Mouse (Mus musculus): ENCODE measurements around the gene Atrnl1. TPM values are rescaled to one million over a fixed set of nuclear protein-coding genes. Genes with fewer than 3 reads are reported as not detected.
"Not testable (repeated sequence)": the region's sequence is repeated elsewhere in the genome, so short reads cannot be mapped to it uniquely, and the experiment has no call there.

Atrnl1 gene
- total RNA-seq, 2 experiments from 2014 or later, result 7.1 to 8.0 TPM

DNA sequence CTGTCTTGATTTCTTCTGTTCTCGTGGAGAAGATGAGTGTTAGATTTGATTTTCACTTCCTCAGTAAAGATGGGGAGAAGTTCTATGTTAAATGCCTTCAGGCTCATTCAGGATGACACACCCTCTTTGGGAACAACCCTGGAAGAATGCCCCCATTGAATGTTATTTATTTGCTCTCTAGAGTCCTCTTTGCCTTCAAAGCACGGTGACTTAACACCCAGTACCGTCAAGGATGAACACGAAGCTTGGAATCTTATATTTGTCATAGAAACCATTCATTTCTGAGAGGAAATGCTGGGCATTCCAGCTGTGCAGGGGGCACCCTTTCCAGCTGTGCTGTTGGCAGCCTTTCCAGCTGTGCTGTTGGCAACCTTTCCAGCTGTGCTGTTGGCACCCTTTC is 212.6 kb downstream of the Atrnl1 start:
- H3K27ac ChIP-seq, result no peak overlapping the region
- no peak for TF ChIP-seq CTCF (IDR thresholded peaks at IDR 0.05)
- intact Hi-C loops (cut with DNase I), result no loop called here
- no peak for DNase-seq
- no peak overlapping the region for H3K4me3 ChIP-seq

DNA sequence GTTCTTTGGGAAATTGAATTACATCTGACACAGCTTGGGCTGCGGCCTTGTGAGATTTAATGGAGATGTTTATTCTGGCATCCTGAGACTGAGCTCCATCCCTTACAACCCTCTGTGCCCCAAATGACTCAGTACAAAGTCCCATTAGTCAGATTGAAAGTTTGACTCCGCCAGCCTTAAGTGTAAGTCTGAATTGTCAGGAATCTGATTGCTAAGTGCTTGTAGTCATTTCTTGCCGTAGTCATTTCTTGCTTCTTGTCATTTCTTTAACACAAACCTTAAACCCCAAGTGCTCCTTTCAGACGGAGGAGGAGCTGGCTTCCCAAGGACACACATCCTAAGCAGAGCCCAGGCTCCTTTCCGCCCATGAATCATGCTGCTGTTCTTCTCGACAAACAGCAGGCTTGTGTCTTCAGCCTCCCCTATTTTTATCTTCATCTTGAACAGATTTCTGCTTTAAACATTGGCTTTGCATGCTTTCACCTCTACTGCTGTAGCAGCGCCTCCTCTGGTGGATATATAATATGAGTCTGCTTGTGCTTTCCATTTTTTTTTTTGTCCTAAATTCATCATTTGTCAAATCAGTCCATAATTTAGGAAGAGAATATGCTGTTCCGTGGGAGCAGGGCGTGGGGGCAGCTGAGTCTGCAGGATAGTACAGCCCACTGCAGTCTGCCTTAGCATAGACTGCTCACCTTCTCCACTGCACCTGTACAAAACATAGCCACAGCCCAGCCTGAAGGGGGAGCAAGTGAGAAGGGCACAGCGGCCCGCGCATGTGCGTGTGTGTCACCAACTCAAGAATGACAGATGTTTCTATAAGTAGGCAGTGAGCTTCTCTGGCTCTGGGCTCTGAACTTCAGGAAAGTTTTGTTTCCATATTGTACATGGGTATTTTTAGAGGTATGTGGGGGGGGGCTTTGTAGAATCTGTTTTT is 214.7 kb downstream of the Atrnl1 start:
- H3K27ac ChIP-seq, result no peak overlapping the region
- no peak overlapping the region for H3K4me3 ChIP-seq
- intact Hi-C loops (cut with DNase I), result no loop called here
- no peak for TF ChIP-seq CTCF (IDR thresholded peaks at IDR 0.05)
- DNase-seq, result no peak

DNA sequence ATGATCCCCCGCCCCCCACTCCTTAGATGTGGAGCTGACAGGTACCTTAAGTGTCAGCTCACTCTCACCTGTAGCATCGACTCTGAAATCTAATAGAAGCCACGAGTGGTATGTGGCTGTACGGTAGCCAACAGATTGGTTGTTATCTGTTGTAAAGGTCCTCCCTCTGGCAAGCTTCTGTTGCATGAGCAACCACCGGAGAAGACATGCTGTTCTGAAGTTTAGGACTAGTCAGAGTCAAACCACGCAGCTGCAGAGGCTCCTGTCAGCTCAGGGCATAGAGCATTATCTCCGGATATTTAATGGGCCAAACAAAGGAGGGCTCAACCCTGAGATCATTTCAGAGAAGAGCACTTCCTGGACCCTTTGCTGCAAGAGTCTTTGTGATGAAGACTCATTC is 222.2 kb downstream of the Atrnl1 start:
- no peak overlapping the region for H3K27ac ChIP-seq
- no peak for DNase-seq
- H3K4me3 ChIP-seq, result no peak overlapping the region
- intact Hi-C loops (cut with DNase I), result no loop called here
- no peak for TF ChIP-seq CTCF (IDR thresholded peaks at IDR 0.05)

DNA sequence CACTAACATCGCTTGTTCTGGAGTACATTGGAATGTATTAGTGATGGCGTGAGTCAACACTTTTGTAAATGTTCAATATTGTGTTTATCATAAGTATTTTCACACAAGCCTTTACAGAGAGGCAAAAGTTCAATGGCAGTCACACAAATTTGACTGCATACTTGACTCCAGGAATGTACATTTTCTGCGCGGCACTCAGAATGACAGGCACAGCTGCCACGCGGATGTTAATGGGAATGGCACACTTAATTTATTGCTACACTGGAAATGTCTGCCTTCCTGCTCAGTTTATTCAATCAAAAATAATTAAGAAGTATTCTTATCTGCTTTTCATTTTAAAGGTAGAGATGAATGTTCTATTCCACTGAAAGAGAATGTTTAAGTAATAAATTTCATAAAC is 227.0 kb downstream of the Atrnl1 start:
- DNase-seq, result no peak
- no peak overlapping the region for H3K27ac ChIP-seq
- TF ChIP-seq CTCF (IDR thresholded peaks at IDR 0.05), result no peak
- no peak overlapping the region for H3K4me3 ChIP-seq
- intact Hi-C loops (cut with DNase I), result no loop called here

- Histone ChIP-seq H3K27ac (no peak overlapping the region), H3K4me3 (no peak overlapping the region)
- intact Hi-C loops (cut with DNase I), result no loop called here
- DNase-seq, result no peak
- TF ChIP-seq CTCF (IDR thresholded peaks at IDR 0.05), result no peak
Measured at GRCm38 (mm10) chr19:57838546-57838945, 227.7 kb downstream of the Atrnl1 start.

GRCm38 (mm10) chr19:57849915-57850314 is 239.1 kb downstream of the Atrnl1 start:
- TF ChIP-seq CTCF (IDR thresholded peaks at IDR 0.05), result no peak
- intact Hi-C loops (cut with DNase I), result no loop called here
- no peak for DNase-seq
- Histone ChIP-seq H3K4me3 (no peak overlapping the region), H3K27ac (no peak overlapping the region)

DNA sequence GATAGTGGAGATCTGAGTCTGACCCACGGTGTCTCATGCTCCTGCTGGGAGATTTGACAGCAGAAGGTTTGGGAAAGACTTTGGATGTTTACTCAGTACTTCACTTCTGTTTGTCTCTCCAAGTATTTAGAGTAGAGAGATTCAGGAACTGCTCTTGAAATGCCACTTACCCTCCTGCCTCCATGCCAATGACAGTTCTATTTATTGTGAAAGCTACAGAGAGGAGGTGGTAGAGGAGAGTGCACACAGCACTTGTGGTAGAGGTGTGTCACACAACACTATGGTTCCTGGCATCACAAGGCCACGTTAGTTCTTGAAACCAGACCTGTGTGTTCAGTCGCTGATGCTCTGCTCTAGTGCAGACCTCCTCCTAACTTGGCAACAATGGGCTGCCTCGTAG is 257.5 kb downstream of the Atrnl1 start:
- H3K27ac ChIP-seq, result no peak overlapping the region
- intact Hi-C loops (cut with DNase I), result no loop called here
- TF ChIP-seq CTCF (IDR thresholded peaks at IDR 0.05), result no peak
- no peak for DNase-seq
- H3K4me3 ChIP-seq, result no peak overlapping the region

- no peak for TF ChIP-seq CTCF (IDR thresholded peaks at IDR 0.05)
- Histone ChIP-seq H3K27ac (no peak overlapping the region), H3K4me3 (no peak overlapping the region)
- intact Hi-C loops (cut with DNase I), result no loop called here
- DNase-seq, result no peak
Measured at GRCm38 (mm10) chr19:57870871-57871270, 260.0 kb downstream of the Atrnl1 start.

GRCm38 (mm10) chr19:57876057-57876456 is 265.2 kb downstream of the Atrnl1 start:
- peak; percentile 51 for TF ChIP-seq CTCF (IDR thresholded peaks at IDR 0.05)
- intact Hi-C loops (cut with DNase I), result no loop called here
- Histone ChIP-seq H3K4me3 (no peak overlapping the region), H3K27ac (no peak overlapping the region)
- no peak for DNase-seq

DNA sequence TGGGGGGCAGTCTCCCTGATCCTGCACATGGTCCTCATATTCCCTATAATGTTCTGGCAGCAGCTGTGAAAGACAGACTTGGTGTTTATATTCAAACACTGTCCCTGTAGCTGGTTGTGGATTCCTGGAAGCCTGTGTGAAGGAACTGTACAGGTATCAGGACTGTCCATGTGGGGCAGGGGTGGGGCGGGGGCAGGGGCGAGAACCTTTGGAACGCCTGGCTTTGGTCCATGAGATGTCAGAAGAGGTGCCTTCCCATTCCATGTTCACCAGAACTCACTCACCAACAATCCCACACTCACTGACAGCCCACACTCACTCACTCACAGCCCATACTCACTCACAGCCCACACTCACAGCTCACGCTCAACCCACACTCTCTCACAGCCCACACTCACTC is 266.5 kb downstream of the Atrnl1 start:
- TF ChIP-seq CTCF (IDR thresholded peaks at IDR 0.05), result no peak
- Histone ChIP-seq H3K27ac (no peak overlapping the region), H3K4me3 (no peak overlapping the region)
- intact Hi-C loops (cut with DNase I), result no loop called here
- DNase-seq, result no peak

- H3K4me3 ChIP-seq, result no peak overlapping the region
- H3K27ac ChIP-seq, result no peak overlapping the region
- DNase-seq, result no peak
- intact Hi-C loops (cut with DNase I), result no loop called here
- no peak for TF ChIP-seq CTCF (IDR thresholded peaks at IDR 0.05)
Measured at GRCm38 (mm10) chr19:57878583-57878982, 267.7 kb downstream of the Atrnl1 start.

- DNase-seq; intact Hi-C loops (cut with DNase I); H3K4me3 ChIP-seq; H3K27ac ChIP-seq: not testable (repeated sequence)
Measured at GRCm38 (mm10) chr19:57879841-57880240, 269.0 kb downstream of the Atrnl1 start.

- Histone ChIP-seq H3K27ac (no peak overlapping the region), H3K4me3 (no peak overlapping the region)
- intact Hi-C loops (cut with DNase I), result no loop called here
- no peak for TF ChIP-seq CTCF (IDR thresholded peaks at IDR 0.05)
- no peak for DNase-seq
Measured at GRCm38 (mm10) chr19:57881927-57882326, 271.1 kb downstream of the Atrnl1 start.

GRCm38 (mm10) chr19:57888871-57889270 is 278.0 kb downstream of the Atrnl1 start:
- intact Hi-C loops (cut with DNase I), result no loop called here
- DNase-seq, result no peak
- TF ChIP-seq CTCF (IDR thresholded peaks at IDR 0.05), result no peak
- Histone ChIP-seq H3K4me3 (no peak overlapping the region), H3K27ac (no peak overlapping the region)
